Mouse (Mus musculus) limb, embryonic 10.5 days (tissue): Measurements from ENCODE around the gene Vps54. TPM values are rescaled to one million over a fixed set of nuclear protein-coding genes. Genes with fewer than 3 reads are reported as not detected.
A peak's percentile ranks its signal among the peaks of the same experiment; 100 is the strongest.
"Not testable (repeated sequence)": the region's sequence is repeated elsewhere in the genome, so short reads cannot be mapped to it uniquely, and the experiment has no call there.

Source experiments
- DNase-seq: peaks from one replicate; pipeline ENCODE4 v3.0.0-alpha.2; 2017; ENCODE audit warnings: low spot score
- H3K27ac ChIP-seq: fragments of 300-500 bp; sonication (generic); 2 replicates; pipeline ENCODE4 v1.5.1; 2016; ENCODE audit warnings: mild to moderate bottlenecking
- H3K27me3 ChIP-seq: fragments of 300-500 bp; sonication (generic); 2 replicates; pipeline ENCODE4 v1.6.1; 2016; ENCODE audit warnings: low read depth, mild to moderate bottlenecking; ENCODE audit not compliant: poor library complexity, severe bottlenecking
- H3K36me3 ChIP-seq: fragments of 300-500 bp; sonication (generic); 2 replicates; pipeline ENCODE4 v1.6.1; 2016; ENCODE audit warnings: mild to moderate bottlenecking, moderate library complexity
- H3K4me1 ChIP-seq: fragments of 300-500 bp; sonication (generic); 2 replicates; pipeline ENCODE4 v1.6.1; 2016
- H3K4me3 ChIP-seq: fragments of 300-500 bp; sonication (generic); 2 replicates; pipeline ENCODE4 v1.5.1; 2016; ENCODE audit warnings: mild to moderate bottlenecking, moderate library complexity
- H3K9me3 ChIP-seq: fragments of 300-500 bp; sonication (generic); replicated peaks from 2 replicates; pipeline ENCODE4 v1.6.1; 2016; ENCODE audit warnings: mild to moderate bottlenecking
- WGBS: fragments of 180-500 bp; shearing (Covaris S2); methylation state at CpG from one replicate; pipeline ENCODE4 v1.1.7; 2016; 5-methylcytosine and 5-hydroxymethylcytosine counted together
- polyA plus RNA-seq: library from polyadenylated mRNA; unstranded; fragments of >200 nt; fragmentation: Nextera tagmentation; extraction: Ambion mirVana; gene quantifications from 2 replicates; pipeline ENCODE4 v1.2.1, GENCODE M21; 2016

Vps54 gene
- 11.2 and 12.4 TPM in 2 replicates for polyA plus RNA-seq

GRCm38 (mm10) chr11:21239021-21239661 is at the start of gene Vps54:
Gene Vps54, plus strand, starts transcription at chr11:21239281.
- Histone ChIP-seq H3K27ac (peak within 1 kb of the TSS; percentile 99), H3K4me1 (peaks cover 9% of the 10 kb centered on the region), H3K9me3 (no peaks in the 10 kb centered on the region), H3K36me3 (no peaks in the 10 kb centered on the region), H3K4me3 (peak within 1 kb of the TSS; percentile 87), H3K27me3 (no peaks in the 10 kb centered on the region)
- peak; percentile 81 for DNase-seq
- 1% methylated on average over 82 of the region's 84 CpGs for WGBS

- not testable (repeated sequence) for DNase-seq, H3K4me1 ChIP-seq
- 94% methylated on average over 8 of the region's 8 CpGs for WGBS
Observed at GRCm38 (mm10) chr11:21191821-21192220, 47.3 kb upstream of the Vps54 start.

GRCm38 (mm10) chr11:21194851-21195250 is 44.2 kb upstream of the Vps54 start:
- H3K36me3 ChIP-seq: no peaks in the 10 kb centered on the region
- H3K4me1 ChIP-seq: no peaks in the 10 kb centered on the region
- no peaks in the 10 kb centered on the region for H3K9me3 ChIP-seq
- H3K27me3 ChIP-seq: no peaks in the 10 kb centered on the region
- no peak overlapping the region for H3K27ac ChIP-seq
- WGBS: 94% methylated on average over 3 of the region's 3 CpGs
- no peak overlapping the region for H3K4me3 ChIP-seq
- no peak for DNase-seq

More at GRCm38 (mm10) chr11:21191821-21192220, 47.3 kb upstream of the Vps54 start:
- H3K27ac ChIP-seq, H3K27me3 ChIP-seq, H3K4me3 ChIP-seq, H3K9me3 ChIP-seq, H3K36me3 ChIP-seq: not testable (repeated sequence)

GRCm38 (mm10) chr11:21209046-21209445 is 30.0 kb upstream of the Vps54 start:
- H3K4me1 ChIP-seq: no peaks in the 10 kb centered on the region
- no peaks in the 10 kb centered on the region for H3K9me3 ChIP-seq
- no peak overlapping the region for H3K4me3 ChIP-seq
- no peak overlapping the region for H3K27ac ChIP-seq
- 90% methylated on average over 2 of the region's 2 CpGs for WGBS
- no peak for DNase-seq
- no peaks in the 10 kb centered on the region for H3K27me3 ChIP-seq
- H3K36me3 ChIP-seq: no peaks in the 10 kb centered on the region

GRCm38 (mm10) chr11:21209701-21210100 is 29.4 kb upstream of the Vps54 start:
- not testable (repeated sequence) for H3K27ac ChIP-seq, H3K27me3 ChIP-seq, H3K4me1 ChIP-seq, H3K9me3 ChIP-seq, H3K4me3 ChIP-seq, DNase-seq, H3K36me3 ChIP-seq
- WGBS: 92% methylated on average over 9 of the region's 9 CpGs

GRCm38 (mm10) chr11:21217419-21217818 is 21.7 kb upstream of the Vps54 start:
- WGBS: 85% methylated on average over 3 of the region's 3 CpGs
- Histone ChIP-seq H3K36me3 (no peaks in the 10 kb centered on the region), H3K4me3 (no peak overlapping the region), H3K27me3 (no peaks in the 10 kb centered on the region), H3K4me1 (no peaks in the 10 kb centered on the region), H3K27ac (no peak overlapping the region), H3K9me3 (no peaks in the 10 kb centered on the region)
- DNase-seq: no peak

- DNase-seq: no peak
- no peaks in the 10 kb centered on the region for H3K4me1 ChIP-seq
- H3K27ac ChIP-seq: no peak overlapping the region
- H3K4me3 ChIP-seq: no peak overlapping the region
- H3K36me3 ChIP-seq: no peaks in the 10 kb centered on the region
- H3K27me3 ChIP-seq: no peaks in the 10 kb centered on the region
- H3K9me3 ChIP-seq: no peaks in the 10 kb centered on the region
- 81% methylated on average over 2 of the region's 2 CpGs for WGBS
Observed at GRCm38 (mm10) chr11:21219281-21219680, 19.8 kb upstream of the Vps54 start.

GRCm38 (mm10) chr11:21219851-21220587 is 19.1 kb upstream of the Vps54 start:
- no peak for DNase-seq
- H3K27me3 ChIP-seq: no peaks in the 10 kb centered on the region
- WGBS: 89% methylated on average over 8 of the region's 8 CpGs
- no peak overlapping the region for H3K4me3 ChIP-seq
- H3K4me1 ChIP-seq: no peaks in the 10 kb centered on the region
- no peaks in the 10 kb centered on the region for H3K9me3 ChIP-seq
- H3K27ac ChIP-seq: no peak overlapping the region
- H3K36me3 ChIP-seq: no peaks in the 10 kb centered on the region

GRCm38 (mm10) chr11:21220754-21221153 is 18.3 kb upstream of the Vps54 start:
- H3K27me3 ChIP-seq: no peaks in the 10 kb centered on the region
- WGBS: 71% methylated on average over 2 of the region's 2 CpGs
- H3K9me3 ChIP-seq: no peaks in the 10 kb centered on the region
- no peak overlapping the region for H3K27ac ChIP-seq
- H3K36me3 ChIP-seq: no peaks in the 10 kb centered on the region
- no peaks in the 10 kb centered on the region for H3K4me1 ChIP-seq
- no peak for DNase-seq
- no peak overlapping the region for H3K4me3 ChIP-seq

GRCm38 (mm10) chr11:21221396-21221795 is 17.7 kb upstream of the Vps54 start:
- Histone ChIP-seq H3K4me3 (no peak overlapping the region), H3K4me1 (no peaks in the 10 kb centered on the region), H3K27ac (no peak overlapping the region), H3K9me3 (no peaks in the 10 kb centered on the region), H3K36me3 (no peaks in the 10 kb centered on the region), H3K27me3 (no peaks in the 10 kb centered on the region)
- no peak for DNase-seq
- WGBS: 81% methylated on average over 2 of the region's 2 CpGs

GRCm38 (mm10) chr11:21222606-21223207 is 16.4 kb upstream of the Vps54 start:
- Histone ChIP-seq H3K27me3 (no peaks in the 10 kb centered on the region), H3K27ac (no peak overlapping the region), H3K36me3 (no peaks in the 10 kb centered on the region), H3K4me3 (no peak overlapping the region), H3K9me3 (no peaks in the 10 kb centered on the region), H3K4me1 (no peaks in the 10 kb centered on the region)
- DNase-seq: no peak
- WGBS: 77% methylated on average over 4 of the region's 4 CpGs

- DNase-seq: no peak
- 94% methylated on average over 3 of the region's 3 CpGs for WGBS
- H3K36me3 ChIP-seq: no peaks in the 10 kb centered on the region
Observed at GRCm38 (mm10) chr11:21223539-21223938, 15.5 kb upstream of the Vps54 start.

GRCm38 (mm10) chr11:21224041-21224440 is 15.0 kb upstream of the Vps54 start:
- Histone ChIP-seq H3K27me3 (no peaks in the 10 kb centered on the region), H3K36me3 (no peaks in the 10 kb centered on the region)
- 90% methylated on average over 6 of the region's 6 CpGs for WGBS

More at GRCm38 (mm10) chr11:21223539-21223938, 15.5 kb upstream of the Vps54 start:
- H3K27me3 ChIP-seq: no peaks in the 10 kb centered on the region
- H3K27ac ChIP-seq: no peak overlapping the region
- no peaks in the 10 kb centered on the region for H3K9me3 ChIP-seq
- no peak overlapping the region for H3K4me3 ChIP-seq
- H3K4me1 ChIP-seq: no peaks in the 10 kb centered on the region

More at GRCm38 (mm10) chr11:21224041-21224440, 15.0 kb upstream of the Vps54 start:
- no peaks in the 10 kb centered on the region for H3K4me1 ChIP-seq
- no peak overlapping the region for H3K27ac ChIP-seq
- no peaks in the 10 kb centered on the region for H3K9me3 ChIP-seq
- H3K4me3 ChIP-seq: no peak overlapping the region
- DNase-seq: no peak
